Mouse (Mus musculus): Measurements from ENCODE around the gene Vps35.

Gene Vps35

GRCm38 (mm10) chr8:85299434-85300077 is at the start of gene Vps35, which contains the start of gene Orc6:
Vps35 (minus strand) TSS chr8:85299802.
Orc6 (plus strand) TSS chr8:85299632.
- peak; percentile 99 for DNase-seq

GRCm38 (mm10) chr8:85339871-85340573 is 40.4 kb upstream of the Vps35 start:
- DNase-seq = peak; percentile 62 to 64

GRCm38 (mm10) chr8:85337681-85338080 is 38.1 kb upstream of the Vps35 start:
- no peak for DNase-seq

- no peak for DNase-seq
These were observed 36.8 kb upstream of the Vps35 start for GRCm38 (mm10) chr8:85336211-85336933.

- no peak for DNase-seq
These were observed 35.5 kb upstream of the Vps35 start for GRCm38 (mm10) chr8:85335105-85335504.

GRCm38 (mm10) chr8:85329506-85329905 is 29.9 kb upstream of the Vps35 start:
- DNase-seq = no peak

GRCm38 (mm10) chr8:85327036-85327435 is 27.4 kb upstream of the Vps35 start:
- DNase-seq = no peak

GRCm38 (mm10) chr8:85323084-85323483 is 23.5 kb upstream of the Vps35 start:
- DNase-seq = no peak

GRCm38 (mm10) chr8:85321981-85322380 is 22.4 kb upstream of the Vps35 start:
- no peak for DNase-seq

GRCm38 (mm10) chr8:85318534-85318933 is 18.9 kb upstream of the Vps35 start:
- DNase-seq = no peak

GRCm38 (mm10) chr8:85313036-85313435 is 13.4 kb upstream of the Vps35 start:
- no peak for DNase-seq

GRCm38 (mm10) chr8:85311743-85312142 is 12.1 kb upstream of the Vps35 start:
- peak; percentile 40 to 52 for DNase-seq

- no peak for DNase-seq
These were observed 9.0 kb upstream of the Vps35 start for GRCm38 (mm10) chr8:85308564-85308963.

GRCm38 (mm10) chr8:85303531-85303930 is 3.9 kb upstream of the Vps35 start:
- DNase-seq = no peak

GRCm38 (mm10) chr8:85302931-85303330 is 3.3 kb upstream of the Vps35 start:
- DNase-seq = no peak

GRCm38 (mm10) chr8:85301941-85302340 is 2.3 kb upstream of the Vps35 start:
- DNase-seq = no peak

- no peak for DNase-seq
These were observed 785 bp downstream of the Vps35 start for GRCm38 (mm10) chr8:85298600-85299433.

GRCm38 (mm10) chr8:85286846-85287245 is 12.8 kb downstream of the Vps35 start:
- no peak for DNase-seq

- DNase-seq = no peak
These were observed 72.3 kb downstream of the Vps35 start for GRCm38 (mm10) chr8:85227297-85227696.

GRCm38 (mm10) chr8:85225688-85226087 is 73.9 kb downstream of the Vps35 start, which contains the start of gene Olfr371:
Olfr371 (plus strand) TSS chr8:85225988.
- DNase-seq = no peak

GRCm38 (mm10) chr8:85220992-85221391 is 78.6 kb downstream of the Vps35 start:
- no peak for DNase-seq

- DNase-seq = no peak
These were observed 79.4 kb downstream of the Vps35 start for GRCm38 (mm10) chr8:85220220-85220619.

All from cerebellum, postnatal 10 days (tissue).